Mouse (Mus musculus) testis, adult 2 months (tissue): ENCODE measurements around the gene Kctd10. TPM values are rescaled to one million over a fixed set of nuclear protein-coding genes. Genes with fewer than 3 reads are reported as not detected.
A peak's percentile ranks its signal among the peaks of the same experiment; 100 is the strongest.

Experiments
- H3K27ac ChIP-seq: fragments of 200-500 bp; 2 replicates; pipeline ENCODE4 v1.5.1; 2012; ENCODE audit warnings: low read depth, low read length; ENCODE audit not compliant: control insufficient read depth, insufficient read depth
- H3K27me3 ChIP-seq: fragments of 200-500 bp; 2 replicates; pipeline ENCODE4 v1.6.1; 2012; ENCODE audit warnings: mild to moderate bottlenecking, low read length, moderate library complexity; ENCODE audit not compliant: control insufficient read depth, insufficient read depth
- H3K36me3 ChIP-seq: fragments of 200-500 bp; 2 replicates; pipeline ENCODE4 v1.6.1; 2012; ENCODE audit warnings: mild to moderate bottlenecking, low read length; ENCODE audit not compliant: control insufficient read depth, insufficient read depth
- H3K4me1 ChIP-seq: fragments of 200-500 bp; 2 replicates; pipeline ENCODE4 v1.6.1; 2012; ENCODE audit warnings: low read length; ENCODE audit not compliant: control insufficient read depth, insufficient read depth
- H3K4me3 ChIP-seq: fragments of 200-500 bp; 2 replicates; pipeline ENCODE4 v1.5.1; 2012; ENCODE audit warnings: low read depth, mild to moderate bottlenecking, low read length, moderate library complexity, mixed read lengths; ENCODE audit not compliant: control insufficient read depth
- CTCF ChIP-seq: fragments of 200-500 bp; IDR thresholded peaks from 2 replicates; pipeline ENCODE4 v1.5.1; 2012; ENCODE audit warnings: low read depth, mild to moderate bottlenecking, inconsistent platforms, low read length, moderate library complexity; ENCODE audit not compliant: control insufficient read depth, insufficient read depth, insufficient replicate concordance
- POLR2A ChIP-seq: fragments of 200-500 bp; IDR thresholded peaks from 2 replicates; pipeline ENCODE4 v1.6.1; 2012; ENCODE audit warnings: low read depth, mild to moderate bottlenecking, inconsistent platforms, low read length, moderate library complexity; ENCODE audit not compliant: control insufficient read depth
- polyA plus RNA-seq: library from polyadenylated mRNA; depleted of rRNA; stranded (reverse); fragments of >200 nt; gene quantifications from 2 replicates; pipeline ENCODE4 v1.2.3, GENCODE M21; 2012

The Kctd10 gene
- polyA plus RNA-seq, 1 experiment, result 48.4 TPM

GRCm38 (mm10) chr5:114359586-114359985 lies 20.7 kb downstream of the Kctd10 start:
- TF ChIP-seq CTCF (no peak), POLR2A (no peak)
- H3K4me3 ChIP-seq, result no peak overlapping the region
- H3K27me3 ChIP-seq, result no peaks in the 10 kb centered on the region
- H3K36me3 ChIP-seq, result no peaks in the 10 kb centered on the region; the same call in 1 of the 2 replicates
- H3K4me1 ChIP-seq, result peaks cover 7% of the 10 kb centered on the region
- H3K27ac ChIP-seq, result no peak overlapping the region

GRCm38 (mm10) chr5:114358833-114359232 lies 21.5 kb downstream of the Kctd10 start:
- Histone ChIP-seq H3K27me3 (no peaks in the 10 kb centered on the region), H3K36me3 (no peaks in the 10 kb centered on the region; the same call in 1 of the 2 replicates), H3K4me1 (peaks cover 7% of the 10 kb centered on the region), H3K27ac (no peak overlapping the region), H3K4me3 (peak overlapping the region; percentile 26; the same call in 1 of the 2 replicates)
- no peak for TF ChIP-seq CTCF
- no peak for TF ChIP-seq POLR2A

GRCm38 (mm10) chr5:114356936-114357751 lies 23.2 kb downstream of the Kctd10 start:
- no peak for TF ChIP-seq CTCF
- TF ChIP-seq POLR2A, result no peak
- H3K36me3 ChIP-seq, result no peaks in the 10 kb centered on the region
- no peak overlapping the region for H3K4me3 ChIP-seq
- H3K4me1 ChIP-seq, result peaks cover 7% of the 10 kb centered on the region
- no peaks in the 10 kb centered on the region for H3K27me3 ChIP-seq
- H3K27ac ChIP-seq, result no peak overlapping the region; the same call in 1 of the 2 replicates

DNA sequence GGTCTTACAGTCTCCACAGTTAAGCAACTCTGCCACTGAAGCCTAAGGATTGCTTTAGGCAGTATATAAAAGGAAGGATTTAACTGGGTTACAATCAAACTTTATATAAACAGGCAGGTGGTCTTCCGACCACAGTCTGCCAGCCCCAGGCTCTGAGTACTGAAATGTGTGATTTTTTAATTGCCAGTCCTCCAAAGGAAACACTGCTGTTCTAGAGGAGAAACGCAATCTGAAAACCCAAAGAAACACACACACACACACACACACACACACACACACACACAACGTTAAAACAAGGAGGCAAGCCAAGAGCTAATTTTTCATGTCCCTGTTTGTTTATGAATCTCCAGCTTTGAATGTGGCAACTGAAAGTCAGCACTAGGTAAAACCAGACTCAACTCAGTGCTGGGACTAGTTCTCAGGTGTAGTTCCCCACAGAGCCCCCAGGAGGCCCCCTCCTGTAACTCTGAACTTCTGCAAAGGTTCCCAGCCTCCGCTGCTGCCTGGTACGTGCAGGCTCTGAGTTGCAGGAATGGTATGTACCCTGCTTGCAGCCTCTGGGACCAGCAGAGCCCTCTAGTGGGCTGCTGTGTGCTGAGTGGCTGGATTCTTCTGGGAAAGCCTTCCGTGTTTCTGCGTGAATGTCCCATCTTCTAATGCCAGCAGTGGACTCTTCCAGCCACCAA lies 23.9 kb downstream of the Kctd10 start:
- H3K4me1 ChIP-seq, result peaks cover 7% of the 10 kb centered on the region
- no peak overlapping the region; the same call in 1 of the 2 replicates for H3K27ac ChIP-seq
- no peak overlapping the region for H3K4me3 ChIP-seq
- H3K27me3 ChIP-seq, result no peaks in the 10 kb centered on the region
- H3K36me3 ChIP-seq, result no peaks in the 10 kb centered on the region
- TF ChIP-seq CTCF (peak; percentile 63; the same call in 1 of the 2 replicates), POLR2A (no peak)

DNA sequence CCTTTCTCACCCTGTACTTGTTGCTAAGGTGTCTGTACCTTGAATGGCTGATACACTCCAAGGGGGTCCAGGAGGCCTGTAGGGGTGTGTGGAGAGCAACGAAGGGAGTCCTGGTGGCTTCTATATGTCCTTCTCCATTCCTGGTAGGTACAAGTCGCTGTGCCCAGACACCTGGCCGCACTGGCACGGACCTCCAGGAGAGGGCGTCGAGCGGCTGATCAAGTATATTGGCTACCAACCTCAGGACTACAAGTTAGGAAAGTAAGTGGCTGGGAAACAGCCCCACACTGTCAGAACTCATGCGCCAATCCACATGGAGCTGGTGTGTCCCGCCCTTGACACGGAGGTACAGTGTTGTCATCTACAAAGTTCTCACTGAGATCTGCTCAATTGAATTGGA lies 28.8 kb downstream of the Kctd10 start:
- H3K27ac ChIP-seq, result no peak overlapping the region
- no peak for TF ChIP-seq CTCF
- no peak for TF ChIP-seq POLR2A

DNA sequence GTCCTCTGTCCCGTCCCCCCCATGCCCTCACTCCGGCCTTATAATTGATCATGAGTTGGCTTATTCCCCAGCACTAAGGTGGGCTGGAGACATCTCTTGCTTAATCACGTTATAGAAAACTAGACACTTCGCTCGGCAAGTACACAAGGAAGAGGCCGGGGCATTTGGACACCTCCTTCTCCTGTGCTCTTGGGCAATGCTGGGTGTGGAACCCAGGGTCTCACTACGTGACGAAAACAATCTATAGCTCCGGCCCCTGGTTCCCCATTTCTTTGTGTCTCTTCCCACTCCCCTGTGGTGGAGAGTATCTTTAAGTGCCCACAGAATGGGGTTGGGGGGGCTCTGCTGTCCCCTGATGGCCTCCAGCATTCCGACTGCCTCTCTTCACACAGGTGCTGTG lies 33.3 kb downstream of the Kctd10 start:
- no peaks in the 10 kb centered on the region for H3K4me1 ChIP-seq
- no peak overlapping the region for H3K4me3 ChIP-seq
- H3K36me3 ChIP-seq, result no peaks in the 10 kb centered on the region
- TF ChIP-seq CTCF, result no peak
- no peak for TF ChIP-seq POLR2A
- no peak overlapping the region for H3K27ac ChIP-seq
- no peaks in the 10 kb centered on the region for H3K27me3 ChIP-seq

More for the DNA sequence above, 28.8 kb downstream of the Kctd10 start:
- Histone ChIP-seq H3K27me3 (no peaks in the 10 kb centered on the region), H3K36me3 (no peaks in the 10 kb centered on the region), H3K4me1 (no peaks in the 10 kb centered on the region; the same call in 1 of the 2 replicates), H3K4me3 (no peak overlapping the region)

DNA sequence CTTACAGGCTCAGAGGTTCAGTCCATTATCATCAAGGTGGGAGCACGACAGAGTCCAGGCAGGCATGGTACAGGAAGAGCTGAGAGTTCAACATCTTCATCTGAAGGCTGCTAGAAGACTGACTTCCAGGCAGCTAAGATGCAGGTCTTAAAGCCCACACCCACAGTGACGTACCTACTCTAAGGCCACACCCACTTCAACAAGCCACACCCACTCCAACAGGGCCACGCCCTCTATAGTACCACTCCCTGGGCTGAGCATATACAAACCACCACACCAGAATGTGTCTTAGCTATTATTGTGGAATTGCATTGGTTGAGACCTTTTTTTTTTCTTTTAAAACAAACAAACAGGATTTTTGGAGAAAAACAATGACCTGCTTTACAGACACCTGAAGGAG lies 34.8 kb downstream of the Kctd10 start:
- Histone ChIP-seq H3K27ac (no peak overlapping the region), H3K4me3 (no peak overlapping the region), H3K36me3 (no peaks in the 10 kb centered on the region), H3K4me1 (no peaks in the 10 kb centered on the region), H3K27me3 (no peaks in the 10 kb centered on the region)
- TF ChIP-seq CTCF, result no peak
- no peak for TF ChIP-seq POLR2A
